Comparison of ENCODE assay signal across 8 mouse cellular contexts in the genomic region with DNA sequence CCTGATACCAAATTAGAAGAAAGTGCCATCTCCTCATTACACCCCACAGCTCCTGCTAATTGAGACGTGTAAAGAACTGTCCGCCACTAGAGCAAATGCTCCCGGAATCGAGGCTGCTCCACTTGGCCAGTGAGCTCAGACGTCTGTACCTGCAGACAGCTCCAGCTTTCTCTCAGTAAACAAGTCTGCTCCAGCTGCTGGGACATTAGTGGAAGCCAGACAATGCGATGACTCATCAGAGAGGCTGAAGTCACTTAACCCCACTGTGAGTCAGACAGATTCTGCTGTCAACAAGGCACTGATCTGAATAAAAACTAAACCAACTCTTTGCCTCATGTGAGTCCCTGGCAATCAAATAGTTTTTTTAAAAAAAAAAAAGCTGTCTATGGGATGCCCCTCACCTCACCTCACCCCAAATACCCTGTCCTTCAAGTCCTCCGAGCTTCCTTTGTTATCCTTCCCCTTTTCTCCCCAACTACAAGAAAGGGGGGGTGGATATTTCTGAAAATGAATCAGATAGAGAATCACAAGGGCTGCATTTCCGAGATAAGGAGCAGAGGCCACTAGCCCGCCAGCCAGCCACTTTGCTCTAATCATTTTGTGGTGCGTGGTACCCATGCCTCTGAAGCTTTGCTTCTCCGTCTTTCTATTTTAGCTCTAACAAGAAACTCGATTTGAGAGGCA. TPM values are rescaled to one million over a fixed set of nuclear protein-coding genes. Genes with fewer than 3 reads are reported as not detected.
DNase-seq lines count a peak whose midpoint lies in the region; ATAC-seq and TF ChIP-seq lines count a peak whose summit lies in the region.

No protein-coding gene starts in this region.

- H3K27ac ChIP-seq in hindbrain, embryonic 14.5 days, result no peak overlapping the region
- no peak overlapping the region for H3K27ac ChIP-seq in hindbrain, embryonic 12.5 days
- H3K27ac ChIP-seq in thymus, adult 2 months (ENCODE audit: control insufficient read depth, insufficient read depth, low read length), result no peak overlapping the region
- H3K27ac ChIP-seq in forebrain, embryonic 10.5 days, result no peak overlapping the region

- DNase-seq in hindbrain, embryonic 14.5 days (ENCODE audit: low spot score), result no peak
- peak; percentile 26 for DNase-seq in CD4-positive, CD25-positive, alpha-beta regulatory T cell, adult 2 months (ENCODE audit: low read depth, low spot score)
- peak; percentile 30 for DNase-seq in c-Kit-positive CD71-positive TER-119-positive erythroid progenitor cells, embryonic 14.5 days (ENCODE audit: low spot score)
- DNase-seq in heart, postnatal 14 days, result peak; percentile 50 to 63
- DNase-seq in lung, postnatal 14 days, result peak; percentile 39
- DNase-seq in thymus, adult 2 months, result no peak
- DNase-seq in forebrain, embryonic 10.5 days (ENCODE audit: extremely low spot score, low spot score), result no peak

- WGBS in hindbrain, embryonic 14.5 days, result 60% methylated on average over 12 of the region's 12 CpGs
- 62% methylated on average over 12 of the region's 12 CpGs for WGBS in hindbrain, embryonic 12.5 days
- 32% methylated on average over 12 of the region's 12 CpGs for WGBS in thymus, adult 2 months
- WGBS in forebrain, embryonic 10.5 days, result 71% methylated on average over 12 of the region's 12 CpGs

- no peak overlapping the region for H3K4me2 ChIP-seq in hindbrain, embryonic 14.5 days (replicated peaks)
- no peak overlapping the region for H3K4me2 ChIP-seq in hindbrain, embryonic 12.5 days (replicated peaks)

- ATAC-seq in hindbrain, embryonic 14.5 days (ENCODE audit: low FRiP score), result 0 out of 2 replicates have a peak, but pooled peaks have one; percentile 37
- ATAC-seq in hindbrain, embryonic 12.5 days (ENCODE audit: low FRiP score), result no peak

- H3K36me3 ChIP-seq in hindbrain, embryonic 14.5 days (replicated peaks; ENCODE audit: control insufficient read depth, insufficient read depth), result no peaks in the 10 kb centered on the region
- H3K36me3 ChIP-seq in hindbrain, embryonic 12.5 days, result no peaks in the 10 kb centered on the region
- H3K36me3 ChIP-seq in thymus, adult 2 months (ENCODE audit: control insufficient read depth, insufficient read depth, low read length), result no peaks in the 10 kb centered on the region
- H3K36me3 ChIP-seq in forebrain, embryonic 10.5 days (replicated peaks), result no peaks in the 10 kb centered on the region

- TF ChIP-seq POLR2A in thymus, adult 2 months (IDR thresholded peaks at IDR 0.05; ENCODE audit: control insufficient read depth, extremely low read depth, insufficient read depth, low read length, poor library complexity), result no peak

- intact Hi-C loops in heart, postnatal 14 days (cut with DNase I), result loop anchor here (5.0 kb wide), 1 partner anchor 32 kb away; the partner anchor contains the start of gene Dnm3

- no peaks in the 10 kb centered on the region for H3K9me3 ChIP-seq in hindbrain, embryonic 14.5 days (ENCODE audit: control insufficient read depth, low read length)
- no peaks in the 10 kb centered on the region for H3K9me3 ChIP-seq in hindbrain, embryonic 12.5 days (replicated peaks)
- H3K9me3 ChIP-seq in forebrain, embryonic 10.5 days, result no peaks in the 10 kb centered on the region

- no peaks in the 10 kb centered on the region for H3K4me1 ChIP-seq in hindbrain, embryonic 14.5 days (replicated peaks; ENCODE audit: control insufficient read depth, insufficient read depth, low read length)
- no peaks in the 10 kb centered on the region for H3K4me1 ChIP-seq in hindbrain, embryonic 12.5 days
- H3K4me1 ChIP-seq in thymus, adult 2 months (replicated peaks; ENCODE audit: control insufficient read depth, insufficient read depth, low read length), result no peaks in the 10 kb centered on the region
- no peaks in the 10 kb centered on the region for H3K4me1 ChIP-seq in forebrain, embryonic 10.5 days

- no peak overlapping the region for H3K4me3 ChIP-seq in hindbrain, embryonic 14.5 days (replicated peaks; ENCODE audit: low read length)
- H3K4me3 ChIP-seq in hindbrain, embryonic 12.5 days, result no peak overlapping the region
- no peak overlapping the region for H3K4me3 ChIP-seq in thymus, adult 2 months (ENCODE audit: control insufficient read depth, insufficient read depth, low read length)
- no peak overlapping the region for H3K4me3 ChIP-seq in forebrain, embryonic 10.5 days

- TF ChIP-seq CTCF in thymus, adult 2 months (IDR thresholded peaks at IDR 0.05; ENCODE audit: borderline replicate concordance, control insufficient read depth, extremely low read depth, insufficient read depth, low read length, poor library complexity), result no peak

- no peaks in the 10 kb centered on the region for H3K27me3 ChIP-seq in hindbrain, embryonic 14.5 days (ENCODE audit: control insufficient read depth, insufficient read depth, low read length)
- H3K27me3 ChIP-seq in hindbrain, embryonic 12.5 days, result no peaks in the 10 kb centered on the region
- H3K27me3 ChIP-seq in thymus, adult 2 months (ENCODE audit: control insufficient read depth, insufficient read depth, low read length), result no peaks in the 10 kb centered on the region
- H3K27me3 ChIP-seq in forebrain, embryonic 10.5 days (ENCODE audit: poor library complexity, severe bottlenecking), result no peaks in the 10 kb centered on the region

- H3K9ac ChIP-seq in hindbrain, embryonic 14.5 days, result no peak overlapping the region
- H3K9ac ChIP-seq in hindbrain, embryonic 12.5 days, result no peak overlapping the region

RNA-seq across cellular contexts. Expression of gene Dnm3, which starts 31.6 kb away (rescaled TPM):
- polyA plus RNA-seq in hindbrain, embryonic 14.5 days (2014; fragmentation: Nextera tagmentation; extraction: Ambion mirVana), result 70.0 and 71.6 TPM in 2 replicates
- polyA plus RNA-seq in hindbrain, embryonic 12.5 days (2016; fragmentation: Nextera tagmentation; extraction: Ambion mirVana), result 25.7 and 28.5 TPM in 2 replicates
- total RNA-seq in heart, postnatal 14 days (2021), result 10 to 100 TPM; 11.1 to 14.9 TPM
- polyA plus RNA-seq in thymus, adult 2 months (2012; rRNA removed), result 1.1 TPM in 2 replicates
- 2.5 and 2.6 TPM in 2 replicates for polyA plus RNA-seq in forebrain, embryonic 10.5 days (2016; fragmentation: Nextera tagmentation; extraction: Ambion mirVana)

RNA-seq across cellular contexts. Expression of gene Mettl13, which starts 38.9 kb away (rescaled TPM):
- 11.8 and 12.2 TPM in 2 replicates for polyA plus RNA-seq in hindbrain, embryonic 14.5 days (2014; fragmentation: Nextera tagmentation; extraction: Ambion mirVana)
- 21.9 and 23.6 TPM in 2 replicates for polyA plus RNA-seq in hindbrain, embryonic 12.5 days (2016; fragmentation: Nextera tagmentation; extraction: Ambion mirVana)
- total RNA-seq in heart, postnatal 14 days (2021), result 1 to 10 TPM; 4.6 to 5.9 TPM
- polyA plus RNA-seq in thymus, adult 2 months (2012; rRNA removed), result 7.8 and 8.5 TPM in 2 replicates
- polyA plus RNA-seq in forebrain, embryonic 10.5 days (2016; fragmentation: Nextera tagmentation; extraction: Ambion mirVana), result 32.8 and 34.8 TPM in 2 replicates

Comparison
In these comparisons a context has a peak if more than half of its experiments do, and no peak if none do; other contexts are left out.
1. DNase-seq: peak in CD4-positive, CD25-positive, alpha-beta regulatory T cell, adult 2 months (single experiment), c-Kit-positive CD71-positive TER-119-positive erythroid progenitor cells, embryonic 14.5 days (single experiment), heart, postnatal 14 days (2 of 2) and lung, postnatal 14 days (single experiment); none in hindbrain, embryonic 14.5 days (single experiment), thymus, adult 2 months (single experiment) and forebrain, embryonic 10.5 days (single experiment).